Mouse (Mus musculus): ENCODE measurements around the gene Gpn3. TPM values are rescaled to one million over a fixed set of nuclear protein-coding genes. Genes with fewer than 3 reads are reported as not detected.

The Gpn3 gene
- polyA plus RNA-seq, 1 experiment from 2014 or later, result 69.2 TPM

DNA sequence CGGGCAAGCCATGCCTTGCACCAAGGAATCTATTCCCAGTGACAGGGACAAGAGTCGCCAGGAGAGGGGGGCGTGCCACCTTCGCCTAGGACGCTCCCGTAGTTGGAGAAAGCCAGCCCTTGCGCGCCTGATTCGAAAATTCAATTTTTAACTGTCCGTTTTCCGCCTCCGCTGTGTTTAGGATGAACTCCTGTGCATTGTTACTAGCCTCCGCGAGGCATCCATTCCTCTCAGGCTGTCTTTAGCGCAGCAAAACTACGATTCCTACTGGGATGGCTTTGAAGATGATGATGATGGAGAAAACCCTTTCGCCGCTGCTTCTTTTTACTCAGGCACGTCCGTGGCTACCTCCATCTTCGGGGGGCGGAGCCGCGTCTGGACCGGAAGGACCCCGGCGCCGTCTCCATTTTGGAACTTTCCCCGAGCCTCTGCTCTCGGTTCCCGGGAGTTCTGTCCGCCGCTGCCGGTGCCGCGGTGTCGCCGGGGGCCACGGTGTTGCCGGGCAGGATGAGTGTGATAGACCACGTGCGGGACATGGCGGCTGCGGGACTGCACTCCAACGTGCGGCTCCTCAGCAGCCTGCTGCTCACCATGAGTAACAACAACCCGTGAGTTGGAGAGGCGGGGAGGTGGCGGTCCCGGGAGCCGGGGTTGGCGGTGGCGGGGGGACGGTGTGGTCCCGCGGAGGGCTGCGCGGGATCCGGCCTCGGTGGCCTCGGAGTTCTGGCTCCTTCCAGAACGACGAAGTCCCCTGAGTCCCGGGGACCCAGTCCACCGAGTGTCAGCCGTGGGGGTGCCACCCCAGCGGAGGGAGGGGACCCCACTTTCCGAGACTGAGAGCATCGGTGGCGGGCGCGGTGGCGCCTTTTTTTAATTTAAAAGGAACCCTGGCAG, 50.6 kb downstream of the Gpn3 start:
- Histone ChIP-seq H3K27me3 (replicated peaks; ENCODE audit: insufficient read depth, low read length) (no peaks in the 10 kb centered on the region), H3K27ac (ENCODE audit: low read length) (peak overlapping the region; percentile 52), H3K4me3 (ENCODE audit: low read depth, low read length) (peak overlapping the region; percentile 95), H3K9me3 (ENCODE audit: low read length) (no peaks in the 10 kb centered on the region), H3K4me1 (ENCODE audit: insufficient read depth, low read depth, low read length) (0 out of 2 replicates have a peak, but pooled peaks cover 5% of the 10 kb centered on the region), H3K9ac (replicated peaks; ENCODE audit: low read depth) (peak overlapping the region; percentile 87), H3K4me2 (replicated peaks; ENCODE audit: low read depth, low read length) (peak overlapping the region; percentile 83), H3K36me3 (ENCODE audit: insufficient read depth, low read length) (no peaks in the 10 kb centered on the region)
- TF ChIP-seq EP300 (IDR thresholded peaks at IDR 0.05) (peak; percentile 63; the same call in 1 of the 2 replicates), CTCF (IDR thresholded peaks at IDR 0.05) (peak; percentile 32; the same call in 1 of the 2 replicates)
- ATAC-seq (peak; percentile 92), DNase-seq (ENCODE audit: low spot score) (peak; percentile 93)
- under 1% methylated on average over 65 of the region's 73 CpGs for WGBS

DNA sequence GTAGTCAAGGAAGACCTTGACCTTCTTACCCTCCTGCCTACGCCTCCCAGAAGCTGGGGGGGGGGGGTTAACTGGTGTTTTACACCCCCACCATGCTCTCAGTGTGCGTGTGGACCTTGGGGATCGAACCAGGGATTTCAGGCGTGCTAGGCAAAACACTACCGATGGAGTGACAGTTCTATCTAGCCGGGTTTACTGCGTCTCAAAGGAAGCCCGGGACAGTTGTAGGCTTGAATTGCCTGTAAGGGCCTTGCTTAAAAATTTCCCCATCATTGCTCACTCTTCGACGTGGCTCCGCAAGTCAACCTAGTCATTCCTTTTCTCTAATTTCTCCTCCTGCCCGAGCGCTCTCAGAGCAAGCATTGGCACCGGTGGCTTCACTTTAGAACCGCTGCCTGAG, 51.4 kb downstream of the Gpn3 start:
- DNase-seq (ENCODE audit: low spot score) (no peak), ATAC-seq (no peak)
- Histone ChIP-seq H3K9ac (replicated peaks; ENCODE audit: low read depth) (peak overlapping the region; percentile 87), H3K4me1 (ENCODE audit: insufficient read depth, low read depth, low read length) (0 out of 2 replicates have a peak, but pooled peaks cover 5% of the 10 kb centered on the region), H3K4me2 (replicated peaks; ENCODE audit: low read depth, low read length) (peak overlapping the region; percentile 83), H3K36me3 (ENCODE audit: insufficient read depth, low read length) (no peaks in the 10 kb centered on the region), H3K27ac (ENCODE audit: low read length) (no peak overlapping the region; the same call in 1 of the 2 replicates), H3K27me3 (replicated peaks; ENCODE audit: insufficient read depth, low read length) (no peaks in the 10 kb centered on the region), H3K4me3 (ENCODE audit: low read depth, low read length) (peak overlapping the region; percentile 95), H3K9me3 (ENCODE audit: low read length) (no peaks in the 10 kb centered on the region)
- WGBS, result 24% methylated on average over 15 of the region's 15 CpGs
- TF ChIP-seq CTCF (IDR thresholded peaks at IDR 0.05) (no peak), EP300 (IDR thresholded peaks at IDR 0.05) (no peak)

DNA sequence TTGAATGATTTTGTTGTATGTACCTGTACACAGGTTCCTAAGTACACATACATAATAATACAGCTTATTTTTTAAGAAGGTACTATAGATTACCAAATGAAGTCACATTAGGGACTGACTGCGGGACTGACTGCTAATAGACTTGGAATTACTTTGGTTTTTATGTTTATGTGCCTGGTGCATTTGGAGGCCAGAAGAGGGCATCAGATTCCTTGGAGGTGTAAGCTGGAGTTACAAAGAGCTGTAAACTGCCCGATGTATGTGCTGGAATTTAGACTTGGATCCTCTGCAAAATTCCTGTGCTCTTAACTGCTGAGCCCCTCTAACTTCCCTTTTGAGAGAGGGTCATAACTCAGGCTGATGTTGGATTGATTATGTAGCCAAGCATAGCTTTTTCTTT, 53.9 kb downstream of the Gpn3 start:
- TF ChIP-seq CTCF (IDR thresholded peaks at IDR 0.05), result peak; percentile 19; the same call in 1 of the 2 replicates
- TF ChIP-seq EP300 (IDR thresholded peaks at IDR 0.05), result no peak
- Histone ChIP-seq H3K9ac (replicated peaks; ENCODE audit: low read depth) (no peak overlapping the region), H3K4me1 (ENCODE audit: insufficient read depth, low read depth, low read length) (0 out of 2 replicates have a peak, but pooled peaks cover 5% of the 10 kb centered on the region), H3K4me3 (ENCODE audit: low read depth, low read length) (no peak overlapping the region), H3K27ac (ENCODE audit: low read length) (no peak overlapping the region), H3K36me3 (ENCODE audit: insufficient read depth, low read length) (peaks cover 4% of the 10 kb centered on the region; the same call in 1 of the 2 replicates), H3K4me2 (replicated peaks; ENCODE audit: low read depth, low read length) (no peak overlapping the region), H3K9me3 (ENCODE audit: low read length) (no peaks in the 10 kb centered on the region), H3K27me3 (replicated peaks; ENCODE audit: insufficient read depth, low read length) (no peaks in the 10 kb centered on the region)
- no peak for ATAC-seq
- no peak for DNase-seq (ENCODE audit: low spot score)
- WGBS, result 73% methylated on average over 2 of the region's 2 CpGs

DNA sequence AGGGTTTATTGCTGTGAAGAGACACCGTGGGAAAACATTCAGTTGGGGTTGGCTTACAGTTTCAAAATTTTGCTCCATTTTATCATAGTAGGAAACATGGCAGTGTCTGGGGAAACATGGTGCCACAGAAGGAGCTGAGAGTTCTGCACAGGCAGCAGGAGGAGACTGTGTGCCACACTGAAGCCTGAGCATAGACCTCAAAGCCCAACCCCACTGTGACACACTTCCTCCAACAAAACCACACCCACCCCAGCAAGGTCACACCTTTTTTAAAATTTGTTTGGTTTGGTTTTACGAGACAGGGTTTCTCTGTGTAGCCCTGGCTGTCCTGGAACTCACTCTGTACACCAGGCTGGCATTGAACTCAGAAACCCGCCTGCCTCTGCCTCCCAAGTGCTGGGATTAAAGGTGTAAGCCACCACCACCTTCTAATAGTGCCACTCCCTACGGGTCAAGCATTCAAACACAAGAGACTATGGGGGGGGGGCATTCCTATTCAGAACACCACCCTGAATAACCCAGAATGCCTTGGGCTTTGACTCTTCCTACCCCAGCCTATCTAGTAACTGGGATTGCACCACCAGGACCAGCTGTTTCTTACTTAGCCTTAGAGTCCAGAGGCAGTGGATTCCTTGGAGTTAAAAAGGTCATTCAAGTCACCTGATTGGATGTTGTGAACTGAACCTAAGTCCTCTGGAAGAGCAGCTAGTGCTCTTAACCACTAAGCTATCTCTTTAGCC, 58.5 kb downstream of the Gpn3 start:
- 83% methylated on average over 4 of the region's 4 CpGs for WGBS
- Histone ChIP-seq H3K27me3 (replicated peaks; ENCODE audit: insufficient read depth, low read length) (no peaks in the 10 kb centered on the region), H3K27ac (ENCODE audit: low read length) (no peak overlapping the region), H3K9ac (replicated peaks; ENCODE audit: low read depth) (no peak overlapping the region), H3K4me2 (replicated peaks; ENCODE audit: low read depth, low read length) (no peak overlapping the region), H3K4me1 (ENCODE audit: insufficient read depth, low read depth, low read length) (no peaks in the 10 kb centered on the region), H3K4me3 (ENCODE audit: low read depth, low read length) (no peak overlapping the region), H3K36me3 (ENCODE audit: insufficient read depth, low read length) (peaks cover 33% of the 10 kb centered on the region; the same call in 1 of the 2 replicates), H3K9me3 (ENCODE audit: low read length) (no peaks in the 10 kb centered on the region)
- no peak for DNase-seq (ENCODE audit: low spot score)
- ATAC-seq, result no peak
- TF ChIP-seq CTCF (IDR thresholded peaks at IDR 0.05) (no peak), EP300 (IDR thresholded peaks at IDR 0.05) (no peak)

DNA sequence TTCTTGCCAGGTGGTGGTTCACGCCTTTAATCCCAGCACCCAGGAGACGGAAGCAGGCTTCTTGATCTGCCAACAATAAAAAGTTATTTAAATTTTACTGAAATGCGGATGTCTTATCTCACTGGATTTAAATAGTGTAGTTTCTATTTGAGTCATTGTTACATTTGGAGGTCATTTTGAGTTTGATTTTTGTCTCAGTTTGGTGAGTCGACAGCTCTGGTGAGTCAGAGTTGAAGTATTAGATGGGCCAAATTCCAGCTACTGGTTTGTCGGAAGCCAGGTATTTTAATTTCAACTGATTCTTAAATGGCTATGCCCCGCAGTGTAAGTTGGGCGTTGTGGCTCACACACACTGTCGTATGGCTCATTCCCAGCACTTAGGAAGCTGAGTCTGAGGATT, 59.5 kb downstream of the Gpn3 start:
- Histone ChIP-seq H3K4me3 (ENCODE audit: low read depth, low read length) (no peak overlapping the region), H3K9me3 (ENCODE audit: low read length) (no peaks in the 10 kb centered on the region)
- 95% methylated on average over 8 of the region's 8 CpGs for WGBS

More for the DNA sequence above, 59.5 kb downstream of the Gpn3 start:
- Histone ChIP-seq H3K27ac (ENCODE audit: low read length) (no peak overlapping the region), H3K36me3 (ENCODE audit: insufficient read depth, low read length) (peaks cover 34% of the 10 kb centered on the region; the same call in 1 of the 2 replicates), H3K9ac (replicated peaks; ENCODE audit: low read depth) (no peak overlapping the region), H3K4me1 (ENCODE audit: insufficient read depth, low read depth, low read length) (no peaks in the 10 kb centered on the region), H3K27me3 (replicated peaks; ENCODE audit: insufficient read depth, low read length) (no peaks in the 10 kb centered on the region), H3K4me2 (replicated peaks; ENCODE audit: low read depth, low read length) (no peak overlapping the region)
- no peak for DNase-seq (ENCODE audit: low spot score)
- no peak for TF ChIP-seq EP300 (IDR thresholded peaks at IDR 0.05)
- no peak for TF ChIP-seq CTCF (IDR thresholded peaks at IDR 0.05)
- no peak for ATAC-seq

Other genes with a start within 250 kb of the Gpn3 start
- gene Ccdc63, start 231.1 kb upstream of the Gpn3 start, polyA plus RNA-seq (2015; fragmentation: Nextera tagmentation; extraction: Ambion mirVana), result 0.18 TPM in 1 of 2 replicates, not detected in the other
- 137 and 150 TPM in 2 replicates for gene Ppp1cc, start 213.6 kb upstream of the Gpn3 start, polyA plus RNA-seq (2015; fragmentation: Nextera tagmentation; extraction: Ambion mirVana)
- 3.7 and 3.9 TPM in 2 replicates for gene Hvcn1, start 165.1 kb upstream of the Gpn3 start, polyA plus RNA-seq (2015; fragmentation: Nextera tagmentation; extraction: Ambion mirVana)
- 4.5 and 5.1 TPM in 2 replicates for gene Tctn1, start 107.4 kb upstream of the Gpn3 start, polyA plus RNA-seq (2015; fragmentation: Nextera tagmentation; extraction: Ambion mirVana)
- 12.2 and 12.7 TPM in 2 replicates for gene Pptc7, start 87.5 kb upstream of the Gpn3 start, polyA plus RNA-seq (2015; fragmentation: Nextera tagmentation; extraction: Ambion mirVana)
- 6.4 and 6.9 TPM in 2 replicates for gene Rad9b, start 17.6 kb upstream of the Gpn3 start, polyA plus RNA-seq (2015; fragmentation: Nextera tagmentation; extraction: Ambion mirVana)
- gene Vps29, start 17.5 kb upstream of the Gpn3 start, polyA plus RNA-seq (2015; fragmentation: Nextera tagmentation; extraction: Ambion mirVana), result 189 and 193 TPM in 2 replicates
- gene Fam216a, start 488 bp downstream of the Gpn3 start, polyA plus RNA-seq (2015; fragmentation: Nextera tagmentation; extraction: Ambion mirVana), result 41.0 and 42.1 TPM in 2 replicates
- gene Arpc3, start 20.0 kb downstream of the Gpn3 start, polyA plus RNA-seq (2015; fragmentation: Nextera tagmentation; extraction: Ambion mirVana), result 169 and 177 TPM in 2 replicates
- gene Anapc7, start 49.8 kb downstream of the Gpn3 start, polyA plus RNA-seq (2015; fragmentation: Nextera tagmentation; extraction: Ambion mirVana), result 25.2 and 26.5 TPM in 2 replicates
- 27.4 and 32.4 TPM in 2 replicates for gene Atp2a2, start 130.3 kb downstream of the Gpn3 start, polyA plus RNA-seq (2015; fragmentation: Nextera tagmentation; extraction: Ambion mirVana)
- 29.5 and 38.5 TPM in 2 replicates for gene Ift81, start 242.6 kb downstream of the Gpn3 start, polyA plus RNA-seq (2015; fragmentation: Nextera tagmentation; extraction: Ambion mirVana)